Mouse (Mus musculus) right cerebral cortex, postnatal 14 days (tissue): Measurements from ENCODE around the gene Magea8.
"Not testable (repeated sequence)": the region's sequence is repeated elsewhere in the genome, so short reads cannot be mapped to it uniquely, and the experiment has no call there.

Experiments
- DNase-seq: peaks from one replicate; pipeline ENCODE4 v3.0.0; 2022

Gene Magea8

DNA sequence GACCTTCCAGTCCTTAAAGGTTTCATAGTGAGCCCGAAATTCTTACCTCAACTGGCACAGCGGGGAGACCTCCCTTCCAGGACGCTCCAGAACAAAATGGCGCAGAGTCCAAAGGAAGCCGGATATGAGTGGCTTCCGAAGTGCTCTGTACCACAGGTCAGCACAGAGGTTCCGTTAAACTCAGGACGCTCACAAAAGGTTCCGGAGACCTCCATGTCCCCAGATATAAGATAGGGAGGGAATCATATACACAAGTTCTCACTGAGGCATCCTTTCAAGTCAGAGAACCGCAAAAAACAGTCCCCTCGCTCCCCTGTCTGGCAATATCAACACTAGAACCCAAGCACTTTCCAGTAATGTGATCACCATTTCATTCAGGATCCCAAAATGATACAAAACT is at the start of gene Magea8:
Gene Magea8, minus strand, starts transcription at position 101 of the 400 bp plus-strand sequence.
- not testable (repeated sequence) for DNase-seq

DNA sequence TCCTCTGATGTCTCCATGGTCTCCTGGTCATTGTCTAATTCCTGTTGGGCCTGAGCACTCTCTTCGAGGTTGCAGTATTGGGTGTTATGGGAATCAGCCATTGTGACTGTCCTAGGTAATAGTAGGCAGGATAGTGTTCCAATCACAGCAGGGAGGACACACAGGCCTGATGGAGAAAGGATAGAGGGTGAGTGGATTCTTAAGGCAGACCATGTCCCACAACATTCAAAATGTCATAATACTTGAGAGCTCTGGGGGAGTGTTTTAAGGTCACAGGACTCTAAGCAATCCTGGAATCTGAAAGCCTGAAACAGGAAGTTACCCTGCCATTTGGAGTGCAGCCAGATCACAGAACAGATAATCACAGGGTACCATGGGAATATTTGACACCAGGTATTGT is 46.2 kb downstream of the Magea8 start, which contains the start of gene Magea3:
Gene Magea3, minus strand, starts transcription at position 101 of the 400 bp plus-strand sequence.
- DNase-seq, result not testable (repeated sequence)

DNA sequence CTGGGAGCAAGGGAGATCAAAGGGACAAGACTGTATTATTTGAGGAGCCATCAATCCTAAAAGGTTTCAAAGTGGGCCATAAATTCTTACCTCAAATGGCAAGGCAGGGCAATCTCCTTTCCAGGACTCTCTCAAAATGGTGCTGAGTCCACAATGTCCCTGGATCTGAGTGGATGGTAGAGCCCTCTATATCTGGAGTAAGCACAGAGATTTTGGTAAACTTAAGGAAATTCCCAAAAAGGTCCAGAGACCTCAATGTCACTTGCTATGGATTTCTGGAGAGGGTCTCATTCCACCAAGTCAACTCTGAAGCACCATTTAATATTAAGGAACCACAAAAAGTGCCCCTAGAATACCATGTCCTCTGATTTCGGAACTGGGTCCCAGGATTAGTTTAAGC is 59.8 kb downstream of the Magea8 start, which contains the start of gene Magea6:
Gene Magea6, minus strand, starts transcription at position 101 of the 400 bp plus-strand sequence.
- DNase-seq, result not testable (repeated sequence)
